Mouse (Mus musculus) spleen, postnatal 0 days (tissue): Measurements from ENCODE around the gene Lct. TPM values are rescaled to one million over a fixed set of nuclear protein-coding genes. Genes with fewer than 3 reads are reported as not detected.

Source experiments
- polyA plus RNA-seq: library from polyadenylated mRNA; unstranded; fragments of >200 nt; fragmentation: Nextera tagmentation; extraction: Ambion mirVana; gene quantifications from 2 replicates; pipeline ENCODE4 v1.2.1, GENCODE M21; 2015

Gene Lct
- 0.05 and 0.15 TPM in 2 replicates for polyA plus RNA-seq

DNA sequence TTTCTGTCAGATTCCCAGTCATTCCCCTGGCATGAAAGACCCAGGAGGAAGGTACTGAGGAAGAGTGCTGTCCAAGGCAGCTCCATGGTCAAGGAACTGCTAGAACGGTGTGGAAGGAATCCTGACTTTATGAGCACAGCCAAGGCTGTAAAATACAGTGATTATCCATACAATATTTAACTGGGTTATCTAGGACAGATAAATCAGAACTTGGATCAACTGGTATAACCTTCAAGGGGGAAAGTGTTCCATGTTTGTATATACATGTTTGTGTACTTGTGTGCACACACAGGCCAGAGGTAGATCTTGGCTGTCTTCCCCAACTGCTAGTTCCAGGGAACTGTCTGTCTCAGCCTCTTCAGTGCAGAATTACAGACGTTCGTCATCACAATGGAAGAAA is at the start of gene Lct:
Gene Lct (minus strand): TSS at position 101 of the 400 bp plus-strand sequence.

DNA sequence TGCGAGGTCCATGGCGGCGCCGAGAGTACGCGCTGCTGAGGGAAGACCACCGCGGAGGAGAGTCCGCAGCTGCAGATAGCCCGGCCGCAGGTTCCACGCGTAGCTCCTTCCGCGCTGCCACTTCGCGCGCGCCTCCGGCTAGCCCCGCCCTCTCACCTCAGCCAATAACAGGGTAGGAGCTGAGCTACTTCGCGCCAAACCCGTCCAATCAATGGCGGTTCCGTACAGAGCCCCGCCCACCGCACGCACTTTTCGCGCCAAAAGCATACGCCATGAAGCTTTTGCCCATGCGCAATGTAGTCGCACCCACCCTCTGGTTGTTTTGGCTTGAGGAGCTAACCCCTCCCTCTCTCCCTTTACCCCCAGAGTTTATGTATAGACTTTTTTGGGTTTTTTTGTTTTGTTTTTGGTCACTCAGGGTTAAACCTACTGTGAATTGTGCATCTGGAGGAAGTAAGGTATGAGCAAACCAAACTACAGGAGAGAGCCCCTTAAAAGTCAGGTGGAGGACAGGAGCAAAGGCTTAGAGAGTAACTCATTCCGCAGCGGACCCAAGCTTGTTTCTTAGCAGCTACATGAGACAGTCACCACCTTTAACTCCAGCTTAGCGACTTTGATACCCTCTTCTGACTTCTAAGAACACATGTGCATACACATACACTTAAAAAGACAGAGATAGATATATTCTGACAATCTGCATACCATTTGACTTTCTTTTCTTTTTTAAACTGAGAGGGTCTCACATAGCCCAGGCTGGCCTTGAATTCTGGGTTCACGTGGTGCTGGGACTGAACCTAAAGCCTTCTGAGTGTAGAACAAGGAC is 31.6 kb upstream of the Lct start, which contains the start of gene Mcm6:
Gene Mcm6 (minus strand): TSS at position 111 of the 823 bp plus-strand sequence.

DNA sequence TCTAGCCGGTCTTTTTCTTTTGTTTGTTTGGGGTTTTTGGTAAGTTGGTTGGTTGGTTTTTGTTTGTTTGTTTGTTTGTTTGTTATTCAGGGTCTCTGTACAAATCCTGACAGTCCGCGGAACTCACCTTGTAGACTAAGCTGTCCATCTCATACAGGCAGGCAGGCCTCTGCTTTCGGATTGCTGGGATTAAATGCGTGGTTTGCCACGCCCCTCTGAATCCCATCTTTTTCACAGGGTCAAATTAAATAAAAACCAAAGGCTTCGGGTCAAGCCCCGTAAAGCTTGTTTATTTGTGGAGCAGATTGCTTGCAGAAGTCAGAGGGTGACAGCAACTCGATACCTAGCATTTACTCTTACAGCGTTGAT is 84.5 kb downstream of the Lct start, which contains the start of gene Ubxn4:
Gene Ubxn4 (plus strand): TSS at position 338 of the 369 bp plus-strand sequence.

Other genes with a start within 250 kb of the Lct start
- gene Zranb3, start 225.3 kb downstream of the Lct start, polyA plus RNA-seq, result 3.2 and 3.8 TPM in 2 replicates
- 51.7 and 53.7 TPM in 2 replicates for gene R3hdm1, start 225.0 kb downstream of the Lct start, polyA plus RNA-seq
- 45.6 and 49.2 TPM in 2 replicates for gene Ubxn4, start 84.4 kb downstream of the Lct start, polyA plus RNA-seq
- gene Mcm6, start 31.3 kb upstream of the Lct start, polyA plus RNA-seq, result 203 and 231 TPM in 2 replicates
- 96.4 and 97.1 TPM in 2 replicates for gene Dars, start 89.0 kb upstream of the Lct start, polyA plus RNA-seq